Mouse (Mus musculus) MEL (cell line): ENCODE results near the gene Hes1.

Source experiments
- BHLHE40 ChIP-seq: IDR thresholded peaks from 2 replicates; pipeline ENCODE4 v1.6.1; 2012; ENCODE audit warnings: low read depth, mild to moderate bottlenecking, inconsistent platforms, low read length, improper control_type of control experiment, borderline replicate concordance
- CTCF ChIP-seq, 3 experiments: IDR thresholded peaks in 2 of 3; conservative IDR thresholded peaks in 1 of 3; 2 replicates each; pipeline ENCODE4 v1.5.1; 2011 to 2012; ENCODE audit warnings: low read length in 3 of 3, low read depth in 2 of 3, mild to moderate bottlenecking in 2 of 3, improper control_type of control experiment in 1 of 3, inconsistent platforms in 1 of 3, mixed read lengths in 1 of 3, moderate library complexity in 1 of 3; ENCODE audit not compliant: control insufficient read depth in 1 of 3, insufficient read depth in 1 of 3, poor library complexity in 1 of 3, severe bottlenecking in 1 of 3
- ELF1 ChIP-seq: IDR thresholded peaks from 2 replicates; pipeline ENCODE4 v1.6.1; 2014; ENCODE audit warnings: low read depth, mild to moderate bottlenecking, inconsistent platforms, low read length, improper control_type of control experiment, moderate library complexity
- EP300 ChIP-seq, 2 experiments: IDR thresholded peaks; 2 replicates each; pipeline ENCODE4 v1.6.1; 2011; ENCODE audit warnings: improper control_type of control experiment in 2 of 2, low read length in 2 of 2, low read depth in 1 of 2, mild to moderate bottlenecking in 1 of 2
- MAFK ChIP-seq: IDR thresholded peaks from 2 replicates; pipeline ENCODE4 v1.6.1; 2011; ENCODE audit warnings: low read depth, mild to moderate bottlenecking, low read length, improper control_type of control experiment, borderline replicate concordance
- MAX ChIP-seq: IDR thresholded peaks from 2 replicates; pipeline ENCODE4 v1.6.1; 2011; ENCODE audit warnings: low read length, improper control_type of control experiment
- MEF2A ChIP-seq: IDR thresholded peaks from 2 replicates; pipeline ENCODE4 v1.6.1; 2014; ENCODE audit warnings: low read depth, mild to moderate bottlenecking, inconsistent platforms, low read length, improper control_type of control experiment; ENCODE audit not compliant: poor library complexity, insufficient replicate concordance, severe bottlenecking; ENCODE audit errors: extremely low read depth
- NELFE ChIP-seq: IDR thresholded peaks from 2 replicates; pipeline ENCODE4 v1.6.1; 2011; ENCODE audit warnings: low read depth, low read length, improper control_type of control experiment
- POLR2A ChIP-seq, 2 experiments: IDR thresholded peaks; 2 replicates each; pipeline ENCODE4 v1.6.1; 2011 to 2012; ENCODE audit warnings: low read length in 2 of 2, mild to moderate bottlenecking in 2 of 2, control low read depth in 1 of 2, improper control_type of control experiment in 1 of 2, low read depth in 1 of 2, moderate library complexity in 1 of 2; ENCODE audit not compliant: control insufficient read depth in 1 of 2, insufficient read depth in 1 of 2, poor library complexity in 1 of 2
- SMC3 ChIP-seq: IDR thresholded peaks from 2 replicates; pipeline ENCODE4 v1.6.1; 2011; ENCODE audit warnings: low read depth, low read length, improper control_type of control experiment
- USF1 ChIP-seq: IDR thresholded peaks from 2 replicates; pipeline ENCODE4 v1.6.1; 2014; ENCODE audit warnings: low read depth, mild to moderate bottlenecking, inconsistent platforms, low read length, improper control_type of control experiment, moderate library complexity
- ZMIZ1 ChIP-seq: IDR thresholded peaks from 2 replicates; pipeline ENCODE4 v1.6.1; 2012; ENCODE audit warnings: low read depth, mild to moderate bottlenecking, inconsistent platforms, low read length, improper control_type of control experiment, moderate library complexity
- ZNF384 ChIP-seq: IDR thresholded peaks from 2 replicates; pipeline ENCODE4 v1.6.1; 2012; ENCODE audit warnings: low read depth, mild to moderate bottlenecking, inconsistent platforms, low read length, improper control_type of control experiment

DNA sequence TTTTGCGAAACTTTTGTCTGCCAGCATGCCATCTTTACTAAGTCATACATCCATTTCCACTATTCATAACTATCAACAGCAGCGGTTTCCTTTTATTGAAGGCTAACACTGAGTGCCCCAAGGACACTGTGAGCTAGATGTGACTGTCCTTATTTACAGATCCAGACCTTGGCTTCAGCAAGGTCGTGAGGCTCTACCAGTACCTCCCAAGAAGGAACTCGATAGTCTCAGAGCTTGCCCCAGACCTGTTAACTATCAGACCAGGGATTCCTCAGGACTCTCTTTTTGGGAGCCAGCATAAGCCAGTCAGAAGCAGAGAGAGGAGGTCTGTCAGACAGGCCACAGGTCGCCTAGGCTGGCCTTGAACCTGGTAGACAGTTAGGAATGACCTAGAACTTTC, 24.5 kb downstream of the Hes1 start:
- TF ChIP-seq ELF1 (no peak), POLR2A (IDR thresholded peaks at IDR 0.05; ENCODE audit: control insufficient read depth in 1 of 2, insufficient read depth in 1 of 2, low read depth in 1 of 2, low read length in 2 of 2, poor library complexity in 1 of 2) (no peak), CTCF (IDR thresholded peaks at IDR 0.05 in 2 of 3, conservative IDR thresholded peaks at IDR 0.05 in 1 of 3; ENCODE audit: control insufficient read depth in 1 of 3, insufficient read depth in 1 of 3, low read depth in 2 of 3, low read length in 3 of 3, poor library complexity in 1 of 3, severe bottlenecking in 1 of 3) (no peak), MEF2A (no peak), NELFE (no peak), USF1 (no peak), MAFK (no peak), BHLHE40 (no peak), ZMIZ1 (no peak), SMC3 (no peak), EP300 (IDR thresholded peaks at IDR 0.05; ENCODE audit: low read depth in 1 of 2, low read length in 2 of 2) (no peak), ZNF384 (no peak), MAX (no peak)
